Mouse (Mus musculus) monocyte, adult 2 months (primary cell): ENCODE results near the gene Bbip1.
"Not testable (repeated sequence)": the region's sequence is repeated elsewhere in the genome, so short reads cannot be mapped to it uniquely, and the experiment has no call there.

Experiments used
- DNase-seq, 2 experiments: peaks; one replicate each; pipeline ENCODE4 v3.0.0; 2022; ENCODE audit warnings: low spot score in 2 of 2, low read depth in 1 of 2

Gene Bbip1

DNA sequence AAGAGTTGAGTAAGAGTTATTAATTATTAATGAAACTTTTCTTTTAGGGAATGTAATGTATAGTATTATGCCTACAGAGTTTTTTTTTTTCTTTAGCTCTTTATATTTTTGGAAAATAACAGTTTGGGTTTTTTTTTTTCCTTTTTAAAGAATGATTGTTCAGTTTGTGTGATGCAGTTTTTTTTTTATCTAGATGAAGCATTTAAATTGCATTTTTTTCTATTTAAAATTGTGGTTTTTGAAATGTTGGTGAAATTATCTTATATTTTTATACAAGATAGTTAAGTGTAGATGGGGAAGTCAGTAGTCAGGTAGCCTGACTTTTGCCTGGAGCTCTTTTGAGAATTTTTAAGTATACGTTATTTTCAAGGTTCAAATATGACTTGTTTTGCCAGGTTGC, 17.7 kb downstream of the Bbip1 start:
- no peak for DNase-seq

GRCm38 (mm10) chr19:53925338-53925751, 19.1 kb downstream of the Bbip1 start:
- DNase-seq = peak in 1 of 2 experiments; percentile 34

DNA sequence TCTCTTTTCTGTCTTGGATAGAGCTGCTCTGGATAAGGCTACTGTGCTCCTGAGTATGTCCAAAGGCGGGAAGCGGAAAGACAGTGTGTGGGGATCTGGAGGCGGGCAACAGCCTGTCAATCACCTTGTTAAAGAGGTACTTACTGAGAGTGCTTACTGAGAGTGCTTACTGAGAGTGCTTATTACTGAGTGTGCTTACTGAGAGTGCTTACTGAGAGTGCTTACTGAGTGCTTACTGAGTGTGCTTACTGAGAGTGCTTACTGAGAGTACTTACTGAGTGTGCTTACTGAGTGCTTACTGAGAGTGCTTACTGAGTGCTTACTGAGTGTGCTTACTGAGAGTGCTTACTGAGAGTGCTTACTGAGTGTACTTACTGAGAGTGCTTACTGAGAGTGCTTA, 22.4 kb downstream of the Bbip1 start:
- not testable (repeated sequence) for DNase-seq

- DNase-seq = no peak
These were observed 24.9 kb downstream of the Bbip1 start for GRCm38 (mm10) chr19:53919541-53919940.

DNA sequence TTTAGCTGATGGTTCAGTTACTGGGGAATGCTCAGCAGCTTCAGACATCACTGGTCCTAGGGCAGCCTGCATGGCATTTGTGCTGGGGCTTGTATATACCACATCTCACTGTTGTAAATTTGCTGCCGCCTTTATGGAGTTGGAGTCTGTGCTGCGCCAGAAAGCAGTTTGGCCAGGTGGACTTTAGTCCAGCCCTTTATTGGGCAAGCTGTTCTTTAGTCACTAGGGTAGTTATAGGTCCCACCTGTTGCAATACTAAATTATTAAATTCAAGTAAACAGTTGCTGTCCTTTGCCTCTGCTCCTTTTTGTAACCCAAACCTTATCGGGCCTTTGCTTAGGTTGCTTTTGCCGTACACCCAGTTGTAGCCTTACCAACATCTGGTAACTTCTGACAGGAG, 29.5 kb downstream of the Bbip1 start:
- no peak for DNase-seq

DNA sequence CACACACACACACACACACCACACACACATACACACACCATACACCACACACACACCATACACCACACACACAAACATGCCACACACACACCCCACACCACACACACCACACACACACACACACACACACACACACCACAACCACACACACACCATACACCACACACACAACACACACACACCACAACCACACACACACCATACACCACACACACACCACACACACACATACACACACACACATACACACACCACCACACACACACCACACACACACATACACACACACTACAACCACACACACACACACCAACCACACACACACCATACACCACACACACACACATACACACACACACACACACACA, 37.7 kb downstream of the Bbip1 start:
- not testable (repeated sequence) for DNase-seq

DNA sequence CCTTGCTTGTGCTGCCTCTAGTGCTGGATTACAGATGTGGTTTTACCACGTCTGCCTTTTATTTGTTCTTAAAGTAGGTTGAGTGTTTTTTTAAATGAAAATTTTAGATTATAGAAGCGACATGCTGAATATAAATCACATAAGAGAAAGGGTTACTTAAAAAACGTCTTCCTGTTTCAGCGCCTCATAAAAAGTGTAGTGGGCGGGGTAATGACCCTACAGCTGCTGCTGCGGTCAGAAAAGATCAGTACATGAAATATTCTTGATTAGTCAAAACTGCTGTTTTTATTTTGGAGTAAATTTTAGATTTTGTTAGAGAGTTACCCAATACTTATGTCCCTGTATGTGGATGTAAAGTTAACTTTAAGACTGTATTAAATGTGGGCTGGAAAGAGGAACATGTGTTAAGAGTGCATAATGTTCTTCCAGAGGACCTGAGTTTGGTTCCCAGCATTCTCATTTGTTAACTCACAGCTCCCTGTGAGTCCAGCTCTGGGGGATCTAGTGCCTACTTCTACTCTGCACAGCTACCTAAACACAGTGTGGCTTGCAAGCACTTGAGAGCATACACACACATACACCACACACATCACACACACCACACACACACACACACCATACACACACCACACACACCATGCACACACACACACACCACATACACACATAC, 38.3 kb downstream of the Bbip1 start:
- no peak for DNase-seq

DNA sequence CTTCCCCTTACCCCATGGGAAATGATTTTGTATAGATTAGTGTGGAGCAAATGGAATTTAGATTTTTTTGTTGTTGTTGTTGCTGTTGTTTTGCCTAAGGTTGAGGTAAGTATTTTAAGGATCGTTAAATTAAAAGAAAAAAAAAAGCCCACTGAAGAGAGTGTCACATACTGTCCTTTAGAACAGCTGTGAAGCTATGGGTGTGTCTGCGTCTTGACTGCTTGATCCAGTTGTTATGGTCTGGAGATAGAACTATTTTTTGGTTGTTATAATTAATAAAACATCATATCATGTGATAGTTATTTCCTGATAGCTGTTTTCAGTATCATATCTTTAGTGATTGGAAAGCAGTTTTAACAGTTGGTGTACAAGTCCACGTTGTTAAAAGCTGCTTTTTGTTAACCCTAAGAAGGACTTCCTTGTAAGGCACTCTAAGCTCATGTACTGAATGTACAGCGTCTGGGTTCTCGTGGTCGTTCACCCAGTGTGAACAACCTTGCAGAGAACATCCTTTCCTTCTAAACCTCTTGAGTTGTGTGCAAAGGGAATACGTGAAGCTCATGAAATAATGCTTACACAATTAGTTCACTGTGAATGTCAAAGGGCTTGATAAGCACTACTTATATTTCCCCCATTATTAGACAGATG, 39.5 kb downstream of the Bbip1 start:
- no peak for DNase-seq

DNA sequence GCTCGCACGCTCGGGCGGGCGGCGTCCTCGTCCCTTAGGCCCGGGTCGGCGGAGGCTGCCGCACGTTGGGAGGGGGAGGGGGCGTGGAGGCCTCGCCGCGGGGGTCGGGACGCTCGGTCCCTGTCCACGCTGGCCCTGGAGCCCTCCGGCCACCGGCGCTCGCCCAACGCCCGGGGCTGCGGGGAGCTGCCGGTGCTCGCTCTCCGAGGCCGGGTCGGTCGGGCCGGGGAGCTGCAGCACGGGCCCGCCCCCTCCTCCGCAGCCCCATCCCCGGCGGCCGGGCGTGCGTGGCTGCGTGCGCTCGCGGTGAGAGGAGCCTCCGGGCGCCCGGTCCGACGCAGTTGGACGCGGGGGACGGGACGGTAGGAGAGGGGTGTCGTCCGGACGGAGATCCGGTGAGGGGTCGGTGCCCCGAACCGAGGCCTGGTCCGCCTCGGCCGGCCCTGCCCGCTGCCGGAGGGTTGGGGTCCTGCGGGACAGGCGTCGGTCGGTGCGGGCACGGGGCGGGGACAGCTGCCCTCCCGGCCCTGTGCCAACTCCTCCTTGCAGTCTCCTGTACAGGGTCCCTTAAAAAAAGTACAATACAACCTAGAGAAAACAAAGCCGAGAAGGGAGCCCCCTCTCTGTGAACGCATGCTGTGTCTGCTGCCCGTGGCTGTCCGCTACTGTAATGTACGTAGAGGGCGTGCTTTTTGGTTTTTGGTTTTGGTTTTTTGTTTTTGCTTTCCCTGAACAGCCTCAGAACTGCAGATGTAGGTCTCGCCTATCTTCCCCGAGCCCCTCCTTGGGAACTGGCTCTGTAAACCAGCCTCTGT, 40.7 kb downstream of the Bbip1 start:
- no peak for DNase-seq

- peak; percentile 82 to 86 for DNase-seq
These were observed 41.5 kb downstream of the Bbip1 start for GRCm38 (mm10) chr19:53902739-53903487.

- DNase-seq = no peak
These were observed 42.3 kb downstream of the Bbip1 start for GRCm38 (mm10) chr19:53901931-53902738.

- no peak for DNase-seq
These were observed 44.4 kb downstream of the Bbip1 start for GRCm38 (mm10) chr19:53899941-53900610.

GRCm38 (mm10) chr19:53898970-53899900, 45.2 kb downstream of the Bbip1 start:
- no peak for DNase-seq

DNA sequence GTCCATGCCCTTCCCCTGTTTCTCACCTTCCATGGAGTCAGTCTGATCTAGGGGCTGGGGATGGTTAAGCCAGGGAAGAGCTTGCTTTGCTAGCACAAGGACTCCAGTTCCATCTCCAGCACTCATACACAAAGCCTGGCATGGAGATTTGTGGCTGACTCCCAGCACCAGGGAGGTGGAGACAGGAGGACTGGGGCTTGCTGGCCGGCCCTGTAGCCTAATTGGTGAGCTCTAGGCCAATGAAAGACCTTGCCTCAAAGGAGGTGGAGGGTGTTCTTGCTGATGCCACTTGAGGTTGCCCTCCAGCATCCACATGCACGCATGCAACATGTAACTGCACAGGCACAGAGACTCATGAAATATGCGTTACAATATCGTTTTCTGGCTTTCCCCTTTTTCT, 45.9 kb downstream of the Bbip1 start:
- no peak for DNase-seq

- no peak for DNase-seq
These were observed 46.4 kb downstream of the Bbip1 start for GRCm38 (mm10) chr19:53898046-53898445.

GRCm38 (mm10) chr19:53894538-53895121, 49.8 kb downstream of the Bbip1 start:
- no peak for DNase-seq

DNA sequence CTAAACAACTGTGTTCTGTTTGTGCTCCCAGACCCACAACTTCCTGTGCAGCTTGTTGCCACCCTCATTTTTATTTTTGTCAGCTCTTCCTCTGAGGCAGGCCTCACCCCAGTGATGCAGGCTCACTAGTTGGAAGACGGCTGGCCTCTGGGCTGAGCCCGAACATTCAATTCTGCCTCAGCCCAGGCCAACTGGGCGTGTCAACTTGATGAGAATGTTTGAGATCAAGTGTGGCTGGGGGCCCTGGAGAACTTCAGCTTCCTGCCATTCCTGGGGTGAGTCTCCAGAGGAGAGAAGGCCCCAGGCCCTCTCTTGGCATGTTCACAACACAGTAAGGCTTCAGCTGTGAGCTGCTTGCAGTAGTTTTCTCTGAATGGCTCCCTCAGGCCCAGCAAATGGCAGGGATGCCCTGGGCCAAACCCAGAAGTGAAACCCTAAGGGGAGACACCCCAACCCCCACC, 50.7 kb downstream of the Bbip1 start:
- no peak for DNase-seq

- DNase-seq = no peak
These were observed 51.5 kb downstream of the Bbip1 start for GRCm38 (mm10) chr19:53892838-53893359.
